Mouse (Mus musculus) heart, postnatal 0 days (tissue): ENCODE measurements around the gene Usp12. TPM values are rescaled to one million over a fixed set of nuclear protein-coding genes. Genes with fewer than 3 reads are reported as not detected.

ENCODE experiments used
- ATAC-seq: fragments of 200-750 bp; cut with Nextera tagmentation; 2 replicates; pipeline ENCODE4 v1.8.0; 2017; ENCODE audit warnings: low read depth, moderate number of reproducible peaks, moderate library complexity; ENCODE audit not compliant: insufficient read depth
- DNase-seq: peaks from one replicate; pipeline ENCODE4 v3.0.0-alpha.2; 2016; ENCODE audit warnings: low spot score
- H3K27ac ChIP-seq: fragments of 300-500 bp; sonication (generic); 2 replicates; pipeline ENCODE4 v1.5.1; 2014; ENCODE audit warnings: low read depth, mild to moderate bottlenecking
- H3K27me3 ChIP-seq: fragments of 300-500 bp; sonication (generic); 2 replicates; pipeline ENCODE4 v1.6.1; 2014; ENCODE audit warnings: low read length, mixed read lengths; ENCODE audit not compliant: control insufficient read depth, insufficient read depth
- H3K36me3 ChIP-seq: fragments of 300-500 bp; sonication (generic); replicated peaks from 2 replicates; pipeline ENCODE4 v1.6.1; 2014; ENCODE audit warnings: low read length, mixed read lengths; ENCODE audit not compliant: control insufficient read depth, insufficient read depth
- H3K4me1 ChIP-seq: fragments of 300-500 bp; sonication (generic); 2 replicates; pipeline ENCODE4 v1.6.1; 2014; ENCODE audit warnings: antibody characterized with exemption; ENCODE audit not compliant: control insufficient read depth, insufficient read depth
- H3K4me2 ChIP-seq: fragments of 300-500 bp; sonication (generic); 2 replicates; pipeline ENCODE4 v1.6.1; 2014; ENCODE audit warnings: low read depth, mild to moderate bottlenecking, low read length, moderate library complexity
- H3K4me3 ChIP-seq: fragments of 300-500 bp; sonication (generic); 2 replicates; pipeline ENCODE4 v1.5.1; 2014; ENCODE audit warnings: low read depth, low read length
- H3K9ac ChIP-seq: fragments of 300-500 bp; sonication (generic); replicated peaks from 2 replicates; pipeline ENCODE4 v1.6.1; 2014; ENCODE audit warnings: low read depth, low read length, mixed read lengths
- H3K9me3 ChIP-seq: fragments of 300-500 bp; sonication (generic); replicated peaks from 2 replicates; pipeline ENCODE4 v1.6.1; 2016; ENCODE audit warnings: low read length; ENCODE audit not compliant: control insufficient read depth
- CTCF ChIP-seq: IDR thresholded peaks from 2 replicates; pipeline ENCODE4 v1.5.1; 2016; ENCODE audit warnings: antibody characterized with exemption, control low read depth, low read depth
- EP300 ChIP-seq: IDR thresholded peaks from 2 replicates; pipeline ENCODE4 v1.6.1; 2016; ENCODE audit warnings: antibody characterized with exemption, low read depth
- WGBS: fragments of 180-500 bp; shearing (Covaris S2); extraction: QIAGEN DNeasy Blood & Tissue Kit; methylation state at CpG from one replicate; pipeline ENCODE4 v1.1.7; 2014; 5-methylcytosine and 5-hydroxymethylcytosine counted together
- polyA plus RNA-seq: library from polyadenylated mRNA; unstranded; fragments of >200 nt; fragmentation: Nextera tagmentation; extraction: Ambion mirVana; gene quantifications from 2 replicates; pipeline ENCODE4 v1.2.1, GENCODE M21; 2015
- total RNA-seq: library from RNA; depleted of rRNA; stranded (reverse); fragments of >200 nt; gene quantifications from 2 replicates; pipeline ENCODE4 v1.2.3, GENCODE M21; 2014; ENCODE audit warnings: low replicate concordance

Gene Usp12
- total and polyA plus RNA-seq, 2 experiments from 2014 or later, result 6.1 to 6.7 TPM

- Histone ChIP-seq H3K27me3 (no peaks in the 10 kb centered on the region), H3K4me2 (no peak overlapping the region), H3K27ac (no peak overlapping the region), H3K4me1 (peaks cover 18% of the 10 kb centered on the region), H3K9ac (no peak overlapping the region), H3K36me3 (0 out of 2 replicates have a peak, but pooled peaks cover 4% of the 10 kb centered on the region), H3K9me3 (no peaks in the 10 kb centered on the region), H3K4me3 (no peak overlapping the region)
- ATAC-seq (no peak), DNase-seq (no peak)
- no peak for TF ChIP-seq CTCF
- no peak for TF ChIP-seq EP300
- WGBS, result 68% methylated on average over 5 of the region's 5 CpGs
These were observed 14.9 kb downstream of the Usp12 start for GRCm38 (mm10) chr5:146779931-146780330.

GRCm38 (mm10) chr5:146776988-146777639 lies 17.7 kb downstream of the Usp12 start:
- Histone ChIP-seq H3K27me3 (no peaks in the 10 kb centered on the region), H3K36me3 (no peaks in the 10 kb centered on the region), H3K4me2 (no peak overlapping the region), H3K27ac (no peak overlapping the region), H3K9me3 (no peaks in the 10 kb centered on the region), H3K4me3 (no peak overlapping the region), H3K9ac (no peak overlapping the region), H3K4me1 (peaks cover 13% of the 10 kb centered on the region)
- TF ChIP-seq CTCF (no peak), EP300 (no peak)
- no peak for ATAC-seq
- WGBS, result 74% methylated on average over 13 of the region's 13 CpGs
- no peak for DNase-seq

GRCm38 (mm10) chr5:146771982-146772381 lies 22.8 kb downstream of the Usp12 start:
- Histone ChIP-seq H3K4me3 (no peak overlapping the region), H3K9me3 (no peaks in the 10 kb centered on the region), H3K27me3 (no peaks in the 10 kb centered on the region), H3K4me1 (0 out of 2 replicates have a peak, but pooled peaks cover 6% of the 10 kb centered on the region), H3K27ac (no peak overlapping the region), H3K36me3 (peaks cover 15% of the 10 kb centered on the region), H3K4me2 (peak overlapping the region; percentile 10), H3K9ac (no peak overlapping the region)
- no peak for DNase-seq
- 30% methylated on average over 11 of the region's 11 CpGs for WGBS
- TF ChIP-seq EP300 (no peak), CTCF (no peak)
- ATAC-seq, result peak; percentile 63; the same call in 1 of the 2 replicates

- Histone ChIP-seq H3K9me3 (no peaks in the 10 kb centered on the region), H3K4me2 (peak overlapping the region; percentile 16; the same call in 1 of the 2 replicates), H3K36me3 (peaks cover 25% of the 10 kb centered on the region), H3K4me3 (no peak overlapping the region), H3K4me1 (0 out of 2 replicates have a peak, but pooled peaks cover 6% of the 10 kb centered on the region), H3K9ac (no peak overlapping the region), H3K27ac (no peak overlapping the region), H3K27me3 (no peaks in the 10 kb centered on the region)
- 57% methylated on average over 15 of the region's 15 CpGs for WGBS
- ATAC-seq (no peak), DNase-seq (no peak)
- TF ChIP-seq EP300 (no peak), CTCF (no peak)
These were observed 24.6 kb downstream of the Usp12 start for GRCm38 (mm10) chr5:146770002-146770848.

- WGBS, result 89% methylated on average over 5 of the region's 5 CpGs
- Histone ChIP-seq H3K9me3 (no peaks in the 10 kb centered on the region), H3K36me3 (peaks cover 41% of the 10 kb centered on the region), H3K9ac (no peak overlapping the region), H3K27ac (no peak overlapping the region), H3K4me3 (no peak overlapping the region), H3K4me2 (no peak overlapping the region), H3K27me3 (no peaks in the 10 kb centered on the region), H3K4me1 (no peaks in the 10 kb centered on the region)
- no peak for TF ChIP-seq EP300
- no peak for TF ChIP-seq CTCF
- no peak for DNase-seq
- ATAC-seq, result no peak
These were observed 29.0 kb downstream of the Usp12 start for GRCm38 (mm10) chr5:146765791-146766190.
